Mouse (Mus musculus) intestine, postnatal 0 days (tissue): ENCODE measurements at regions not wholly inside any gene's neighbourhood (a gene's known extent, or its start where the extent isn't known, plus 50 kb on each side); places are given as distances from the start of the nearest gene placed in this dataset.

Experiments used
- ATAC-seq: fragments of 200-750 bp; cut with Nextera tagmentation; 2 replicates; pipeline ENCODE4 v1.8.0; 2017; ENCODE audit warnings: mild to moderate bottlenecking, moderate TSS enrichment, moderate library complexity
- H3K27ac ChIP-seq: fragments of 300-500 bp; sonication (generic); 2 replicates; pipeline ENCODE4 v1.5.1; 2014; ENCODE audit warnings: mild to moderate bottlenecking, low read depth, low read length, moderate library complexity
- H3K27me3 ChIP-seq: fragments of 300-500 bp; sonication (generic); replicated peaks from 2 replicates; pipeline ENCODE4 v1.6.1; 2014; ENCODE audit warnings: low read length, mixed read lengths; ENCODE audit not compliant: control insufficient read depth, insufficient read depth
- H3K36me3 ChIP-seq: fragments of 300-500 bp; sonication (generic); 2 replicates; pipeline ENCODE4 v1.6.1; 2014; ENCODE audit warnings: mild to moderate bottlenecking, moderate library complexity; ENCODE audit not compliant: control insufficient read depth, insufficient read depth
- H3K4me1 ChIP-seq: fragments of 300-500 bp; sonication (generic); replicated peaks from 2 replicates; pipeline ENCODE4 v1.6.1; 2014; ENCODE audit warnings: antibody characterized with exemption, low read length, mixed read lengths; ENCODE audit not compliant: control insufficient read depth, insufficient read depth
- H3K4me2 ChIP-seq: fragments of 300-500 bp; sonication (generic); replicated peaks from 2 replicates; pipeline ENCODE4 v1.6.1; 2014; ENCODE audit warnings: low read depth, mild to moderate bottlenecking, moderate library complexity
- H3K4me3 ChIP-seq: fragments of 300-500 bp; sonication (generic); 2 replicates; pipeline ENCODE4 v1.5.1; 2014; ENCODE audit warnings: low read depth, low read length
- H3K9ac ChIP-seq: fragments of 300-500 bp; sonication (generic); 2 replicates; pipeline ENCODE4 v1.6.1; 2014; ENCODE audit warnings: mild to moderate bottlenecking, low read depth, low read length
- H3K9me3 ChIP-seq: fragments of 300-500 bp; sonication (generic); 2 replicates; pipeline ENCODE4 v1.6.1; 2016; ENCODE audit warnings: mixed run types; ENCODE audit not compliant: control insufficient read depth
- CTCF ChIP-seq: sonication (generic); IDR thresholded peaks from 2 replicates; pipeline ENCODE4 v1.5.1; 2016; ENCODE audit warnings: low read depth, mild to moderate bottlenecking, control low read depth, antibody characterized with exemption, moderate library complexity
- WGBS: fragments of 180-500 bp; shearing (Covaris S2); extraction: QIAGEN DNeasy Blood & Tissue Kit; methylation state at CpG from one replicate; pipeline ENCODE4 v1.1.7; 2014; 5-methylcytosine and 5-hydroxymethylcytosine counted together

GRCm38 (mm10) chr5:147794711-147795532 lies 65.3 kb upstream of the Pomp start:
- Histone ChIP-seq H3K36me3 (no peaks in the 10 kb centered on the region), H3K27me3 (no peaks in the 10 kb centered on the region), H3K4me2 (0 out of 2 replicates have a peak overlapping the region, but pooled peaks have one; percentile 9), H3K9ac (no peak overlapping the region), H3K4me3 (no peak overlapping the region), H3K4me1 (no peaks in the 10 kb centered on the region), H3K27ac (no peak overlapping the region), H3K9me3 (no peaks in the 10 kb centered on the region)
- ATAC-seq, result no peak
- no peak for TF ChIP-seq CTCF
- 54% methylated on average over 17 of the region's 17 CpGs for WGBS

DNA sequence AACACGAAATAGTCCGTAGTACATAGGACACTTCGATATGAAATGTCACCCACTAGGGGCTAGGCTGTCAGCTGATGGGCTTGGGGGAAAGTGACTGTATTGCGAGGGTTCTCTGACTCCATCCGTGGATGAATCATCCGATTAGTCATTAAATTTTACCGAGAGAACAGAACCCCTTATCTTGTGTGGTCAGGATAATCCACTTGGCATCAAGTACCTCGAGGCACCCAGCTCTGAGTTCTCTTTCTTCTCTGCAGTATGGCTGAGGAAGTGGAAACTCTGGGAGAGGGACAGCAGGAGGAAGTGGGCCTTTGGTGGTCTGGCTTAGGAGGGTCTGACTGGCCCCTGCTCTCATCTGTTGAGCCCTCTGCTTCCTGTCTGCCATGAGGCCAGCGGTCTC lies 67.2 kb upstream of the Pomp start:
- H3K9me3 ChIP-seq, result no peaks in the 10 kb centered on the region
- no peaks in the 10 kb centered on the region for H3K4me1 ChIP-seq
- H3K27me3 ChIP-seq, result no peaks in the 10 kb centered on the region
- WGBS, result 58% methylated on average over 9 of the region's 9 CpGs
- no peak overlapping the region for H3K4me3 ChIP-seq
- H3K27ac ChIP-seq, result no peak overlapping the region
- H3K4me2 ChIP-seq, result no peak overlapping the region
- no peak for TF ChIP-seq CTCF
- ATAC-seq, result no peak
- no peaks in the 10 kb centered on the region for H3K36me3 ChIP-seq
- H3K9ac ChIP-seq, result no peak overlapping the region

DNA sequence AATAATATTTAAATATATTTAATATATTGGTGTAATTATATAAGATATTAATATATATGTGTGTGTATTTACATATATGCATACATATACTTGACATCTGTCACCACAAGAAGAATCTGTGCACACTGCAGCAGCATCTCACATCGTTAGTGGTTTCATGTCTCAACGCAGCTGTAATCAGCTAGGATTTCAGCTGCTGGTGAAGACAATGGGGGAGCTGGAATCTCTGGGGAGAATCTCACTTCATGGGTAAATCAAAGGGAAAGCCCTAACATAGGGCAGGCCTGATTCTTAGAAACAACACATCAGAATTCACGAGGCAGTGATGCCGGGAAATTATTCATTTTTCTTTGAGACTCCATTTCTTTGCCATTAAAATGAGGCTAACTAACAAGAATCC lies 66.8 kb upstream of the Flt1 start:
- no peak for ATAC-seq
- Histone ChIP-seq H3K4me2 (no peak overlapping the region), H3K4me3 (no peak overlapping the region), H3K9me3 (no peaks in the 10 kb centered on the region), H3K36me3 (no peaks in the 10 kb centered on the region), H3K27ac (no peak overlapping the region), H3K27me3 (no peaks in the 10 kb centered on the region), H3K9ac (no peak overlapping the region), H3K4me1 (no peaks in the 10 kb centered on the region)
- 82% methylated on average over 4 of the region's 4 CpGs for WGBS
- no peak for TF ChIP-seq CTCF

DNA sequence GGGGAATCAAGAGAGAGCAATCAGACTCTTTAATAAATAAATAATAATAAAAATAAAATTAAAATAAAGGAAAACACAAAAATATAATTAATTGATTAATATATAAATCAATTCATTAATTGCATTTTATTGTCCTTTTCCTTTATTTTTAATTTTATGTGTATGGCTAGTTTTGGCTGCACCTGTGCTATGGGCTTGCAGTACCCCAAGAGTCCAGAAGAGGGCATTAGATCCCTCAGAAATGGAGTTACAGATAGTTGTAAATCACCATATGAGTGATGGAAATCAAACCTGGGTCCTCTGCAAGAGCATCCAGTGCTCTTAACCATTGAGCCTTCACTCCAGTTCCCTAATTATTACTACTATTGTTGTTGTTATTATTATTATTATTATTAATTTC lies 65.3 kb upstream of the Flt1 start:
- Histone ChIP-seq H3K9me3 (no peaks in the 10 kb centered on the region), H3K4me2 (no peak overlapping the region), H3K4me3 (no peak overlapping the region), H3K27ac (no peak overlapping the region), H3K4me1 (no peaks in the 10 kb centered on the region), H3K27me3 (no peaks in the 10 kb centered on the region), H3K36me3 (no peaks in the 10 kb centered on the region), H3K9ac (no peak overlapping the region)
- peak; percentile 26; the same call in 1 of the 2 replicates for TF ChIP-seq CTCF
- ATAC-seq, result no peak

GRCm38 (mm10) chr5:147788496-147788895 lies 62.7 kb upstream of the Flt1 start:
- no peak for TF ChIP-seq CTCF
- H3K27me3 ChIP-seq, result no peaks in the 10 kb centered on the region

GRCm38 (mm10) chr5:147786857-147787256 lies 61.0 kb upstream of the Flt1 start:
- no peak overlapping the region for H3K4me3 ChIP-seq
- no peaks in the 10 kb centered on the region for H3K9me3 ChIP-seq
- no peak overlapping the region for H3K4me2 ChIP-seq
- no peak overlapping the region for H3K9ac ChIP-seq
- H3K36me3 ChIP-seq, result no peaks in the 10 kb centered on the region
- TF ChIP-seq CTCF, result no peak
- 62% methylated on average over 5 of the region's 5 CpGs for WGBS
- no peak for ATAC-seq
- H3K4me1 ChIP-seq, result no peaks in the 10 kb centered on the region
- no peaks in the 10 kb centered on the region for H3K27me3 ChIP-seq
- H3K27ac ChIP-seq, result no peak overlapping the region

More at GRCm38 (mm10) chr5:147788496-147788895, 62.7 kb upstream of the Flt1 start:
- WGBS, result 74% methylated on average over 6 of the region's 6 CpGs
- Histone ChIP-seq H3K9ac (no peak overlapping the region), H3K4me3 (no peak overlapping the region), H3K36me3 (no peaks in the 10 kb centered on the region), H3K4me2 (no peak overlapping the region), H3K9me3 (no peaks in the 10 kb centered on the region), H3K4me1 (no peaks in the 10 kb centered on the region), H3K27ac (no peak overlapping the region)
- ATAC-seq, result no peak
